Mouse (Mus musculus) lung, postnatal 10 days (tissue): ENCODE data around the gene Hmox2.

Experiments
- DNase-seq: peaks from one replicate; pipeline ENCODE4 v3.0.0; 2021

Hmox2 gene

DNA sequence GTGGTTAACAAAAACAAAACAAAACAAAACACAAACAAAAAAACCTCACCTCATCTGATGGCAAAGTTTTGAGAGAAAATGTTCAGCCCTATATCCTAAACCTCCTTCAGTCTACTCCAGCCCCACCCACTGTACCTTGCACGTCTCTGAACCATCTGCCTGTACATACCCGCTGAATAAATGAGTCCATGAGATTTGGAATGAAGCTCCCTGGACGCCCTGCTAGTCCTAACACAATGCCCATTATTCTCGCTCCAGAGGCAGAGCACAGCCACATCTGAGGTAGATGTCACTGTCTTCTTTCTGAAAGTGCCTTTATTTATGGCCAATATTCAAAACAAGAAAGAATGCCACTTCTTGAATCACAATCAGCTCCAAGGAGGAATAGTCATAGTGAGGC is 59.5 kb downstream of the Hmox2 start:
- DNase-seq: no peak

GRCm38 (mm10) chr16:4788176-4788575 is 62.0 kb downstream of the Hmox2 start:
- DNase-seq: no peak

- DNase-seq: no peak
Measured at GRCm38 (mm10) chr16:4789311-4789768, 63.2 kb downstream of the Hmox2 start.

GRCm38 (mm10) chr16:4789810-4790559 is 63.8 kb downstream of the Hmox2 start, which contains the start of gene Cdip1:
Gene Cdip1, minus strand, starts transcription at chr16:4790292.
- DNase-seq: peak; percentile 96

GRCm38 (mm10) chr16:4791332-4791731 is 65.2 kb downstream of the Hmox2 start:
- DNase-seq: no peak

GRCm38 (mm10) chr16:4796631-4797030 is 70.5 kb downstream of the Hmox2 start:
- DNase-seq: no peak
